Mouse (Mus musculus) retina, embryonic 14.5 days (tissue): ENCODE measurements at regions not wholly inside any gene's neighbourhood (a gene's known extent, or its start where the extent isn't known, plus 50 kb on each side); places are given as distances from the start of the nearest gene placed in this dataset.

ENCODE experiments used
- DNase-seq: peaks from one replicate; pipeline ENCODE4 v3.0.0-alpha.2; 2015; ENCODE audit warnings: low spot score

- no peak for DNase-seq
These were observed 106.1 kb upstream of the Ahr start for GRCm38 (mm10) chr12:35640911-35641345.

GRCm38 (mm10) chr12:35623484-35623883 is 88.6 kb upstream of the Ahr start:
- no peak for DNase-seq

DNA sequence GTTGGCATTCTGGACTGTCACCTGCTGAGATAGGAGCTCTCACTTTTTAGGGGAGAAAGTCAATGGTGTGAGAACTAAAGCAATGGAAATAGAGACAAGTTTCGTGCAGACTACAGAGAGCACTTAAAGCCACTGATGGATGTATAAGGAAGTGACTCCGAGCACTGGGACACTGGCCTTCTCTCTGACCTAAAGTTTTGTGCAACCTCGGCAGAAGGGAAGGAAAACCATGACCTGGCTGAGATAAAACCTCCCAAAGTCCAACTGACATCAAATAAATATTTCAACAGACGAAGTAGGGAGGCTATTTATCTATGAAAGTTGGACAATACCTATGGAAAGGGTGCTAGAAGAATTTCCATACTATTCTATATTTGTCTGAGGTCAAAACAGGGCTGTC is 80.0 kb upstream of the Ahr start:
- no peak for DNase-seq

DNA sequence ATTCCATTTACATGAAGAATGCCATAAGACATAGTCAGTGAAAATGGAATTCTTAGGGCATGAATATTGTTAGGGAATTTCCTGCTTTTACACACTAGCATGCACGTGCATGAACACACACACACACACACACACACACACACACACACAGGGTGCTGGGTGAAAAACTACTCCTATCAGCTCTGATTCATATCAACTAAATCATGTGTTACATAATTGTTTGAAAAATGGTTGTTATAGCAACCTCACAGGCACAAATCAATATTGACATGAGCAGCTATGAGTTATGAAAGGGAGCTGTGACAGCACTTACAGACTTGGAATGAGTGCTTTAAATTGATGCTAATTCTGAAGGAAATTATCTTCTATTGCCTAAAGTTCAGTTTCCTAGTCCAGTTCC is 72.8 kb upstream of the Ahr start:
- DNase-seq = peak; percentile 17

GRCm38 (mm10) chr12:35603742-35604141 is 68.9 kb upstream of the Ahr start:
- no peak for DNase-seq

- no peak for DNase-seq
These were observed 67.8 kb upstream of the Ahr start for GRCm38 (mm10) chr12:35602589-35602988.

DNA sequence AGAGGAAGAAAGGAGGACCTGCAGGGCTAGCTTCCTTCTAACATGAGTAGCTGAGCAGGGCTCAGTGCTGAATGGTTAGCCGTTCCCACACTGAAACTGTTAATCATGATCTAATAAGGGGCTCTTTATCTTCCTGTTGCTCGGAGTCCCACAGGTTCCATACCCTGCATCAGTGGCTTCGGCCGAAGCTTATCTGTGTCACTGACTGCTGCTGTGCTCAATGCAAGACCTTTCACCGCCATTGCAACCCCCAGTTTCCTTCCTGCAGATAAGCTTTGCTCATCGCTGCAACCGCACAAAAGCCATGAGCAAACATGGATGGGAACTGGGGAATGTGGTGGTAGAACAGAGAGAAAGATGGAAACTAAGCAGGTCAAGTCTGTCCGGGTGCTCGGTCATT is 63.5 kb upstream of the Ahr start:
- DNase-seq = no peak

DNA sequence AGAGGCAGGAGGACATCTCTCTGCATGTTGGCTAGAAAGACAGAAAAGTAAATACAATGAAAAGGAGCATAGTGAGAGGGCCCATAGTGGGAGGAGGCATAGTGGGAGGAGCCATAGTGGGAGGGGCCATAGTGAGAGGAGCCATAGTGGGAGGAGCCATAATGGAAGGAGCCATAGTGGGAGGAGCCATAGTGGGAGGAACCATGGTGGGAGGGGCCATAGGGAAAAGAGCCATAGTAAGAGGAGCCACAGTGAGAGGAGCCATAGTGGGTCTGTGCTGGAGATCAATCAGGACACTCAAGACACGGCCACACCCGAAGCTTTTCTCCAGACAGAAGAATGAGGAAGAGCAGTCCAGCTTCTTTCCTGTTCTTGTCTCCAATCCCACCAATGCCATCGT is 58.0 kb upstream of the Ahr start:
- no peak for DNase-seq
